In the genomic region with DNA sequence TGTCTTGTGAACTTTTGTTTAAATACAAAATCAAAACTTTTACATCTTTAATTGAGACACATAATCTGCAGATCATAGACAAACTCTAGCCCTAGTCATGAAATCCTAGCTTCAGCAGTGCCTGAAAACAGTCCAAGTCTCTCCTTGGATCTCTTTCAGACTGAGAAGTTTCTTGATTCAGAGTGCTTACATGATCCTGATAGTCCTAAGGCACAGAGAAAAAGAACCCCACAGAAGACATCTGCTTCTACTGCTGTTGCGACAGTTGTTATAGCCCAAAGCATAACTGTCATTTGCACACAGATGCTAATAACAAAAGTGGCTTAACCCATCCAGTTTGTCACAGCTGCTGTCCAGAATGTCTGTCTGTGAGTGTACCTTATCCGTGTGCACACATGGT, we compare ENCODE assay signal across 17 mouse cellular contexts. TPM values are rescaled to one million over a fixed set of nuclear protein-coding genes. Genes with fewer than 3 reads are reported as not detected.
DNase-seq lines count a peak whose midpoint lies in the region; ATAC-seq and TF ChIP-seq lines count a peak whose summit lies in the region.
"Had no signal": no experiment of that assay in that cellular context is flagged by ENCODE, and none has a peak within 500 bp of the region (broad histone marks: within the 10 kb centered on the region; RNA-seq: fewer than 3 reads in every experiment).

No protein-coding gene starts in this region.

- peaks cover 37% of the 10 kb centered on the region for H3K36me3 ChIP-seq in forebrain, embryonic 13.5 days (ENCODE audit: poor library complexity, severe bottlenecking)
- H3K36me3 ChIP-seq in forebrain, embryonic 14.5 days (ENCODE audit: control insufficient read depth, insufficient read depth, low read length): peaks cover 27% of the 10 kb centered on the region
- H3K36me3 ChIP-seq in heart, embryonic 12.5 days: peaks cover 5% of the 10 kb centered on the region; the same call in 1 of the 2 replicates
- peaks cover 64 to 89% of the 10 kb centered on the region in 2 experiments for H3K36me3 ChIP-seq in CH12.LX (replicated peaks in 1 of 2; ENCODE audit: control insufficient read depth in 1 of 2, insufficient read depth in 1 of 2, low read length in 1 of 2)
- peaks cover 17% of the 10 kb centered on the region for H3K36me3 ChIP-seq in heart, postnatal 0 days (replicated peaks; ENCODE audit: control insufficient read depth, insufficient read depth, low read length)
- H3K36me3 ChIP-seq: liver, embryonic 13.5 days had no signal

- H3K27me3 ChIP-seq in forebrain, embryonic 13.5 days: no peaks in the 10 kb centered on the region
- no peaks in the 10 kb centered on the region for H3K27me3 ChIP-seq in forebrain, embryonic 14.5 days (replicated peaks; ENCODE audit: control insufficient read depth, insufficient read depth, low read length)
- no peaks in the 10 kb centered on the region for H3K27me3 ChIP-seq in heart, embryonic 12.5 days (replicated peaks)
- H3K27me3 ChIP-seq in CH12.LX (replicated peaks): no peaks in the 10 kb centered on the region
- no peaks in the 10 kb centered on the region for H3K27me3 ChIP-seq in heart, postnatal 0 days (ENCODE audit: control insufficient read depth, insufficient read depth, low read length)
- H3K27me3 ChIP-seq: hindbrain, embryonic 15.5 days; kidney, embryonic 15.5 days; liver, embryonic 13.5 days; midbrain, embryonic 13.5 days had no signal

- TF ChIP-seq CTCF in CH12.LX (conservative IDR thresholded peaks at IDR 0.05 in 1 of 2, IDR thresholded peaks at IDR 0.05 in 1 of 2; ENCODE audit: low read depth in 2 of 2, low read length in 2 of 2): no peak
- no peak for TF ChIP-seq CTCF in heart, postnatal 0 days (IDR thresholded peaks at IDR 0.05; ENCODE audit: low read depth)

- dilution Hi-C loops in CH12.LX (cut with MboI; ENCODE audit: extremely low pct_ligation_motif_present, extremely low pct_unique_long_range_greater_than_20kb, low sequenced_read_pairs): no loop called here

- peak overlapping the region; percentile 73; the same call in 1 of the 2 replicates for H3K27ac ChIP-seq in forebrain, embryonic 13.5 days
- no peak overlapping the region for H3K27ac ChIP-seq in forebrain, embryonic 14.5 days (ENCODE audit: low read depth, low read length)
- H3K27ac ChIP-seq in heart, embryonic 12.5 days (ENCODE audit: poor library complexity, severe bottlenecking): peak overlapping the region; percentile 19; the same call in 1 of the 2 replicates
- no peak overlapping the region for H3K27ac ChIP-seq in CH12.LX (ENCODE audit: insufficient read depth, low read depth)
- 0 out of 2 replicates have a peak overlapping the region, but pooled peaks have one; percentile 25 for H3K27ac ChIP-seq in heart, postnatal 0 days (ENCODE audit: low read depth)
- H3K27ac ChIP-seq: kidney, embryonic 15.5 days; liver, embryonic 13.5 days had no signal

- H3K4me2 ChIP-seq in forebrain, embryonic 13.5 days: no peak overlapping the region
- no peak overlapping the region for H3K4me2 ChIP-seq in forebrain, embryonic 14.5 days (ENCODE audit: low read length)
- no peak overlapping the region for H3K4me2 ChIP-seq in heart, embryonic 12.5 days
- no peak overlapping the region for H3K4me2 ChIP-seq in CH12.LX (ENCODE audit: insufficient read depth, low read depth, poor library complexity, severe bottlenecking)
- no peak overlapping the region for H3K4me2 ChIP-seq in heart, postnatal 0 days (ENCODE audit: low read depth, low read length)
- H3K4me2 ChIP-seq: hindbrain, embryonic 15.5 days; kidney, embryonic 15.5 days; liver, embryonic 13.5 days; midbrain, embryonic 13.5 days had no signal

- ATAC-seq in forebrain, embryonic 13.5 days: no peak; the same call in 1 of the 2 replicates
- ATAC-seq in forebrain, embryonic 14.5 days: no peak
- ATAC-seq in heart, embryonic 12.5 days (ENCODE audit: insufficient number of reproducible peaks, low FRiP score): no peak
- no peak for ATAC-seq in heart, postnatal 0 days (ENCODE audit: insufficient read depth, low read depth)
- ATAC-seq in cerebellum, adult (ENCODE audit: insufficient number of reproducible peaks, low FRiP score, low TSS enrichment): no peak
- ATAC-seq: intestine, embryonic 16.5 days; midbrain, embryonic 13.5 days had no signal

- no peaks in the 10 kb centered on the region for H3K9me3 ChIP-seq in forebrain, embryonic 13.5 days (replicated peaks)
- H3K9me3 ChIP-seq in forebrain, embryonic 14.5 days (replicated peaks; ENCODE audit: control insufficient read depth, low read length): no peaks in the 10 kb centered on the region
- H3K9me3 ChIP-seq in heart, embryonic 12.5 days (replicated peaks): no peaks in the 10 kb centered on the region
- H3K9me3 ChIP-seq in CH12.LX (replicated peaks; ENCODE audit: low read length): no peaks in the 10 kb centered on the region
- no peaks in the 10 kb centered on the region for H3K9me3 ChIP-seq in heart, postnatal 0 days (replicated peaks; ENCODE audit: control insufficient read depth, low read length)
- H3K9me3 ChIP-seq: hindbrain, embryonic 15.5 days; kidney, embryonic 15.5 days; liver, embryonic 13.5 days; midbrain, embryonic 13.5 days had no signal

- H3K4me1 ChIP-seq in forebrain, embryonic 13.5 days: peaks cover 49% of the 10 kb centered on the region
- H3K4me1 ChIP-seq in forebrain, embryonic 14.5 days (ENCODE audit: control insufficient read depth, insufficient read depth, low read length): peaks cover 20% of the 10 kb centered on the region
- peaks cover 29% of the 10 kb centered on the region for H3K4me1 ChIP-seq in heart, embryonic 12.5 days (replicated peaks)
- peaks cover 3 to 19% of the 10 kb centered on the region in 2 experiments for H3K4me1 ChIP-seq in CH12.LX (ENCODE audit: control insufficient read depth in 1 of 2, insufficient read depth in 2 of 2)
- H3K4me1 ChIP-seq in heart, postnatal 0 days (ENCODE audit: control insufficient read depth, insufficient read depth): peaks cover 5% of the 10 kb centered on the region
- H3K4me1 ChIP-seq: hindbrain, embryonic 15.5 days; liver, embryonic 13.5 days had no signal

- TF ChIP-seq EP300 in CH12.LX (IDR thresholded peaks at IDR 0.05; ENCODE audit: low read length): no peak
- no peak for TF ChIP-seq EP300 in heart, postnatal 0 days (IDR thresholded peaks at IDR 0.05; ENCODE audit: low read depth)

- no peak overlapping the region for H3K4me3 ChIP-seq in forebrain, embryonic 13.5 days
- no peak overlapping the region for H3K4me3 ChIP-seq in forebrain, embryonic 14.5 days (ENCODE audit: low read depth, low read length)
- no peak overlapping the region for H3K4me3 ChIP-seq in heart, embryonic 12.5 days
- no peak overlapping the region for H3K4me3 ChIP-seq in CH12.LX (replicated peaks in 1 of 3; ENCODE audit: low read depth in 2 of 3, low read length in 2 of 3, poor library complexity in 1 of 3)
- H3K4me3 ChIP-seq in heart, postnatal 0 days (ENCODE audit: low read depth, low read length): no peak overlapping the region
- H3K4me3 ChIP-seq: hindbrain, embryonic 15.5 days; kidney, embryonic 15.5 days; liver, embryonic 13.5 days; midbrain, embryonic 13.5 days had no signal

- DNase-seq in forebrain, embryonic 14.5 days (ENCODE audit: low spot score): no peak
- DNase-seq in heart, postnatal 4 days: no peak
- DNase-seq in CH12.LX (ENCODE audit: extremely low read depth): no peak
- no peak for DNase-seq in heart, postnatal 0 days (ENCODE audit: low spot score)
- DNase-seq in kidney, postnatal 14 days: no peak
- DNase-seq: adrenal gland, postnatal 14 days; cerebellum, adult 2 months; left cerebral cortex, postnatal 4 days; liver, embryonic 13.5 days had no signal

- in situ Hi-C loops in CH12.LX (cut with MboI; ENCODE audit: low pct_ligation_motif_present, low pct_unique_long_range_greater_than_20kb, low sequenced_read_pairs): no loop called here

- WGBS in forebrain, embryonic 13.5 days: 74% methylated on average over 2 of the region's 2 CpGs
- 78% methylated on average over 2 of the region's 2 CpGs for WGBS in forebrain, embryonic 14.5 days
- WGBS in heart, embryonic 12.5 days: 59% methylated on average over 2 of the region's 2 CpGs
- 67% methylated on average over 2 of the region's 2 CpGs for WGBS in heart, postnatal 0 days

- no peak overlapping the region for H3K9ac ChIP-seq in forebrain, embryonic 13.5 days
- H3K9ac ChIP-seq in forebrain, embryonic 14.5 days (ENCODE audit: low read length): no peak overlapping the region
- no peak overlapping the region for H3K9ac ChIP-seq in heart, embryonic 12.5 days
- H3K9ac ChIP-seq in CH12.LX (ENCODE audit: insufficient read depth, low read depth): no peak overlapping the region
- H3K9ac ChIP-seq in heart, postnatal 0 days (replicated peaks; ENCODE audit: low read depth, low read length): no peak overlapping the region
- H3K9ac ChIP-seq: hindbrain, embryonic 15.5 days; kidney, embryonic 15.5 days; liver, embryonic 13.5 days; midbrain, embryonic 13.5 days had no signal

- peaks cover 3% of the 10 kb centered on the region for H3K79me2 ChIP-seq in CH12.LX (replicated peaks; ENCODE audit: control insufficient read depth, extremely low read depth, insufficient read depth, poor library complexity, severe bottlenecking)

- no peak for TF ChIP-seq RAD21 in CH12.LX (IDR thresholded peaks at IDR 0.05; ENCODE audit: low read depth, low read length)

- TF ChIP-seq POLR2A in CH12.LX (IDR thresholded peaks at IDR 0.05; ENCODE audit: low read depth, low read length): no peak

TF ChIP-seq in CH12.LX, 34 proteins besides CTCF, POLR2A, EP300 and RAD21:
- TF ChIP-seq USF2 (conservative IDR thresholded peaks at IDR 0.05; ENCODE audit: low read depth, low read length): no peak
- TF ChIP-seq RCOR1 (conservative IDR thresholded peaks at IDR 0.05; ENCODE audit: low read depth, low read length): no peak
- TF ChIP-seq POLR2AphosphoS2 (IDR thresholded peaks at IDR 0.05; ENCODE audit: low read depth, low read length): 0 out of 2 replicates have a peak, but pooled peaks have one; percentile 53

RNA-seq across cellular contexts. Expression of a gene that starts 38.7 kb away (rescaled TPM):
- polyA plus RNA-seq in forebrain, embryonic 13.5 days (2015; fragmentation: Nextera tagmentation; extraction: Ambion mirVana): not detected in 2 replicates
- not detected in 2 replicates for polyA plus RNA-seq in forebrain, embryonic 14.5 days (2014; fragmentation: Nextera tagmentation; extraction: Ambion mirVana)
- polyA plus RNA-seq in heart, embryonic 12.5 days (2016; fragmentation: Nextera tagmentation; extraction: Ambion mirVana): not detected in 2 replicates
- total RNA-seq in heart, postnatal 4 days (2021): not detected
- total RNA-seq in CH12.LX (2012; rRNA removed) (59.3 and 67.2 TPM in 2 replicates), CH12.LX (2014; rRNA removed) (13.6 and 17.5 TPM in 2 replicates)
- 54.5 and 55.4 TPM in 2 replicates for polyA plus RNA-seq in CH12.LX (2012; ENCODE audit: insufficient read length, low read depth)
- not detected in 2 replicates for total RNA-seq in heart, postnatal 0 days (2014; rRNA removed; ENCODE audit: low replicate concordance)
- polyA plus RNA-seq in heart, postnatal 0 days (2015; fragmentation: Nextera tagmentation; extraction: Ambion mirVana): not detected in 2 replicates
- total RNA-seq: adrenal gland, postnatal 14 days; left cerebral cortex, postnatal 4 days had no signal
- polyA plus RNA-seq: cerebellum, adult 2 months; hindbrain, embryonic 15.5 days; intestine, embryonic 16.5 days; kidney, embryonic 15.5 days; liver, embryonic 13.5 days; lung, embryonic 16.5 days; midbrain, embryonic 13.5 days had no signal

Comparison
In these comparisons a context has a peak if more than half of its experiments do, and no peak if none do; other contexts are left out.
1. H3K27ac ChIP-seq: peak in forebrain, embryonic 13.5 days (single experiment), heart, embryonic 12.5 days (single experiment) and heart, postnatal 0 days (single experiment); none in forebrain, embryonic 14.5 days (single experiment) and CH12.LX (single experiment).
2. RNA of a gene that starts 38.7 kb away (polyA plus RNA-seq): 54.5 to 55.4 TPM in CH12.LX; not detected in heart, postnatal 0 days, not detected in forebrain, embryonic 13.5 days, not detected in forebrain, embryonic 14.5 days and not detected in heart, embryonic 12.5 days; every median in the first group is over 10 times any median in the second.